ENCODE assay signal across 9 mouse cellular contexts in genomic region chr1:20939046-20939445, GRCm38 (mm10). TPM values are rescaled to one million over a fixed set of nuclear protein-coding genes. Genes with fewer than 3 reads are reported as not detected.
DNase-seq lines count a peak whose midpoint lies in the region; ATAC-seq and TF ChIP-seq lines count a peak whose summit lies in the region.
"Had no signal": no experiment of that assay in that cellular context is flagged by ENCODE, and none has a peak within 500 bp of the region (broad histone marks: within the 10 kb centered on the region; RNA-seq: fewer than 3 reads in every experiment).

No protein-coding gene starts in this region.

- H3K36me3 ChIP-seq in heart, embryonic 12.5 days: peaks cover 13% of the 10 kb centered on the region
- H3K36me3 ChIP-seq in G1E (replicated peaks): no peaks in the 10 kb centered on the region
- H3K36me3 ChIP-seq in hindbrain, embryonic 11.5 days (ENCODE audit: control insufficient read depth, insufficient read depth, low read length): no peaks in the 10 kb centered on the region

- peak; percentile 68 for TF ChIP-seq CTCF in G1E (IDR thresholded peaks at IDR 0.05; ENCODE audit: low read depth, low read length)

- H3K9ac ChIP-seq in heart, embryonic 12.5 days: no peak overlapping the region
- no peak overlapping the region for H3K9ac ChIP-seq in hindbrain, embryonic 11.5 days (ENCODE audit: low read depth, low read length)
- H3K9ac ChIP-seq: limb, embryonic 15.5 days had no signal

- DNase-seq in heart, adult 18-20 months: peak; percentile 61 to 81
- peak; percentile 61 for DNase-seq in G1E (ENCODE audit: low spot score)
- peak; percentile 48 for DNase-seq in embryo, embryonic 11.5 days (ENCODE audit: low read depth, low spot score)
- peak; percentile 78 for DNase-seq in hindbrain, embryonic 11.5 days (ENCODE audit: low spot score)
- peak; percentile 36 for DNase-seq in large intestine, adult 2 months (ENCODE audit: low read depth, low spot score)
- peak; percentile 46 for DNase-seq in right cerebral cortex, postnatal 4 days

- peaks cover 5% of the 10 kb centered on the region for H3K9me3 ChIP-seq in heart, embryonic 12.5 days (replicated peaks)
- H3K9me3 ChIP-seq in G1E (replicated peaks): peaks cover 2% of the 10 kb centered on the region
- no peaks in the 10 kb centered on the region for H3K9me3 ChIP-seq in hindbrain, embryonic 11.5 days (ENCODE audit: control insufficient read depth, low read length)
- H3K9me3 ChIP-seq: limb, embryonic 15.5 days had no signal

- no peak overlapping the region for H3K27ac ChIP-seq in heart, embryonic 12.5 days (ENCODE audit: poor library complexity, severe bottlenecking)
- H3K27ac ChIP-seq in hindbrain, embryonic 11.5 days (ENCODE audit: low read depth, low read length): no peak overlapping the region
- H3K27ac ChIP-seq: limb, embryonic 15.5 days had no signal

- H3K27me3 ChIP-seq in heart, embryonic 12.5 days (replicated peaks): no peaks in the 10 kb centered on the region
- peaks cover 4% of the 10 kb centered on the region; the same call in 1 of the 2 replicates for H3K27me3 ChIP-seq in G1E (ENCODE audit: insufficient read depth, low read length)
- no peaks in the 10 kb centered on the region for H3K27me3 ChIP-seq in hindbrain, embryonic 11.5 days (ENCODE audit: control insufficient read depth, insufficient read depth, low read length)
- H3K27me3 ChIP-seq: limb, embryonic 15.5 days had no signal

- peaks cover 8% of the 10 kb centered on the region; the same call in 1 of the 2 replicates for H3K4me1 ChIP-seq in heart, embryonic 12.5 days (replicated peaks)
- peaks cover 28% of the 10 kb centered on the region for H3K4me1 ChIP-seq in G1E (ENCODE audit: insufficient read depth, low read depth, low read length)
- H3K4me1 ChIP-seq in hindbrain, embryonic 11.5 days (replicated peaks; ENCODE audit: control insufficient read depth, insufficient read depth, low read length): no peaks in the 10 kb centered on the region

- no peak overlapping the region for H3K4me2 ChIP-seq in heart, embryonic 12.5 days
- H3K4me2 ChIP-seq in hindbrain, embryonic 11.5 days (replicated peaks; ENCODE audit: low read depth, low read length): no peak overlapping the region
- H3K4me2 ChIP-seq: limb, embryonic 15.5 days had no signal

- no peak for ATAC-seq in heart, embryonic 12.5 days (ENCODE audit: insufficient number of reproducible peaks, low FRiP score)
- ATAC-seq in G1E (ENCODE audit: extremely low read depth, insufficient number of reproducible peaks, low FRiP score, poor library complexity, severe bottlenecking): peak; percentile 72
- ATAC-seq in hindbrain, embryonic 11.5 days (ENCODE audit: low FRiP score): peak; percentile 76
- peak; percentile 87 for ATAC-seq in megakaryocyte, adult 5-6 weeks (ENCODE audit: poor library complexity, severe bottlenecking)

- H3K4me3 ChIP-seq in heart, embryonic 12.5 days: no peak overlapping the region
- H3K4me3 ChIP-seq in G1E (ENCODE audit: low read depth, low read length): no peak overlapping the region
- H3K4me3 ChIP-seq in hindbrain, embryonic 11.5 days (ENCODE audit: low read depth, low read length): no peak overlapping the region
- H3K4me3 ChIP-seq: limb, embryonic 15.5 days had no signal

- WGBS in heart, embryonic 12.5 days: 21% methylated on average over 3 of the region's 3 CpGs
- 33% methylated on average over 3 of the region's 3 CpGs for WGBS in hindbrain, embryonic 11.5 days
- WGBS in large intestine, adult 2 months: 23% methylated on average over 3 of the region's 3 CpGs

RNA-seq across cellular contexts. Expression of gene Efhc1, which starts 12.4 kb away (rescaled TPM):
- under 1 TPM; 0.32 to 0.82 TPM for total RNA-seq in heart, adult 18-20 months (2021)
- 0.99 and 1.1 TPM in 2 replicates for polyA plus RNA-seq in heart, embryonic 12.5 days (2016; fragmentation: Nextera tagmentation; extraction: Ambion mirVana)
- not detected in 2 replicates for total RNA-seq in G1E (2014; fragmentation: Nextera tagmentation)
- not detected in 2 replicates for total RNA-seq in G1E (2017)
- polyA plus RNA-seq in G1E (2012): not detected in 2 replicates
- polyA plus RNA-seq in hindbrain, embryonic 11.5 days (2014; fragmentation: Nextera tagmentation; extraction: Ambion mirVana): 4.0 and 4.3 TPM in 2 replicates
- 0.25 and 0.32 TPM in 2 replicates for polyA plus RNA-seq in large intestine, adult 2 months (2012; rRNA removed)
- 0.21 and 0.85 TPM in 2 replicates for total RNA-seq in megakaryocyte, adult 5-6 weeks (2015)
- not detected in 2 replicates for total RNA-seq in megakaryocyte, adult 5-6 weeks (2017)

RNA-seq across cellular contexts. Expression of gene Paqr8, which starts 48.6 kb away (rescaled TPM):
- 1 to 10 TPM in 1 of 2 experiments, under 1 TPM in 1; 0.79 to 1.4 TPM for total RNA-seq in heart, adult 18-20 months (2021)
- polyA plus RNA-seq in heart, embryonic 12.5 days (2016; fragmentation: Nextera tagmentation; extraction: Ambion mirVana): 4.1 and 4.9 TPM in 2 replicates
- total RNA-seq in G1E (2014; fragmentation: Nextera tagmentation): not detected in 2 replicates
- under 0.01 and 0.11 TPM in 2 replicates for total RNA-seq in G1E (2017)
- polyA plus RNA-seq in G1E (2012): 0.13 and 0.24 TPM in 2 replicates
- 10.0 and 11.9 TPM in 2 replicates for polyA plus RNA-seq in hindbrain, embryonic 11.5 days (2014; fragmentation: Nextera tagmentation; extraction: Ambion mirVana)
- 3.0 and 5.0 TPM in 2 replicates for polyA plus RNA-seq in large intestine, adult 2 months (2012; rRNA removed)
- 0.71 and 1.7 TPM in 2 replicates for total RNA-seq in megakaryocyte, adult 5-6 weeks (2015)
- 0.84 and 1.1 TPM in 2 replicates for total RNA-seq in megakaryocyte, adult 5-6 weeks (2017)
